Mouse (Mus musculus): Measurements from ENCODE around the gene Slc29a2.

DNA sequence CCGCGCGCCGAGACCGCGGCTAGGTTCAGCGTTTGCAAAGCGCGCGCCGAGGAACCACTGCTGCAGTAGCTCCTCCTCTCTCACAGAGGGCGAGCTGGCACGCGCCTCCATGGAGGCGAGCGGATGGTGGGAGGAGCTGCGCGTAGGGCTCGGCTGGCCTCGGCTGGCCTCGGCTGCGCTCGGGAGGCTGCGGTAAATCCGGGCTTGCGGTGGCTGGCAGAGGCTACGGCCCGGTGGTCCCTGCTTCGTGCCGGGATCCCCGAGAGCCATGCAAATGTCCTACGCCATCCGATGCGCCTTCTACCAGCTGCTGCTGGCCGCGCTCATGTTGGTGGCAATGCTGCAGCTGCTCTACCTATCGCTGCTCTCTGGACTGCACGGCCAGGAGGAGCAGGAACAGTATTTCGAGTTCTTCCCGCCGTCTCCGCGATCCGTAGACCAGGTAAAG is 15.1 kb downstream of the Slc29a2 start, which contains the start of the genes B4gat1 and AC124502.3:
- TF ChIP-seq CTCF (IDR thresholded peaks at IDR 0.05; ENCODE audit: insufficient read depth, low read length): 0 out of 2 replicates have a peak, but pooled peaks have one; percentile 16
- peak; percentile 60; the same call in 1 of the 2 replicates for TF ChIP-seq POLR2A (IDR thresholded peaks at IDR 0.05; ENCODE audit: borderline replicate concordance, extremely low read depth, low read depth, low read length)
